Mouse (Mus musculus): ENCODE measurements around the gene Frem2. TPM values are rescaled to one million over a fixed set of nuclear protein-coding genes. Genes with fewer than 3 reads are reported as not detected.

Frem2 gene
- 7.8 and 7.9 TPM in 2 replicates for total RNA-seq (2014; rRNA removed)
- polyA plus RNA-seq (2015; fragmentation: Nextera tagmentation; extraction: Ambion mirVana), result 1.1 and 1.5 TPM in 2 replicates

DNA sequence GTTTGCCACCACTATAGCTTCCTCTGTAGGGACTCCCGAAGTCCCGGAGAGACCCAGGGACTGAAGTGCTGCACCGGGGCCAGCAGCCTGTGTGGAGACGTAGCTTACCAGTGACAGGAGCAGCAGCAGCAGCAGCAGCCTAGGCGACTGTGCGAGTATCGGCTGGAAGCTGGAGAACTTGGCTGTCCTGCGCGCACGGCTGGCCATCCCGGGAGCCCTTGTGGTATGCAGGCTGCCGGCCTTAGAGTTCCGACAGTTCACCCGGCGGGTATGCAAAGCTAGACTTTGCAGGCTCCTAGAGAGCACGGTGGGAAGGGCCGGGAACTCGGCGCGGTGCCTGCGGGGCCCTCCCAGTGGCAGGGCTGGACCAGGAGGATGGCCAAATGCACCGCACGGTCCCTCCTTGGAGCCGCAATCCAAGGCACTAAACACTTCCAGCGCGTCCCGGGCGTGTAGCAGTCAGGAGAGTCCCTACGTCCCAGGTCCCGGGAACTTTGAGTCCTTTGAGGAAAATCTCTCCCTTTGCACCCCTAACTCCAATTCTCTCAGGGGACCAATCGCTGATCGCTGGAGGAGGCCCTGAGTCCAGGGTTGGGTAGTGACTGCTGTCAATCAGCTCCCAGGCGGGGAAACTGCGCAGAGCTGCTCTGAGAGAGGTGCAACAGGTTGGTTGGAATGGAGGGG, at the start of gene Frem2:
Frem2 (minus strand) TSS at position 478 of the 684 bp plus-strand sequence.
- no peak for TF ChIP-seq CTCF (IDR thresholded peaks at IDR 0.05; ENCODE audit: low read depth)
- WGBS, result under 1% methylated on average over 34 of the region's 34 CpGs
- ATAC-seq (peak; percentile 98), DNase-seq (peak; percentile 84)
- Histone ChIP-seq H3K9me3 (ENCODE audit: low read length) (peaks cover 5% of the 10 kb centered on the region; the same call in 1 of the 2 replicates), H3K4me1 (ENCODE audit: insufficient read depth) (no peaks in the 10 kb centered on the region), H3K9ac (peak within 1 kb of the TSS; percentile 50), H3K4me2 (ENCODE audit: low read depth) (peak within 1 kb of the TSS; percentile 100), H3K4me3 (ENCODE audit: low read depth, low read length) (peak within 1 kb of the TSS; percentile 52), H3K36me3 (ENCODE audit: insufficient read depth) (no peaks in the 10 kb centered on the region), H3K27me3 (ENCODE audit: insufficient read depth, low read length) (0 out of 2 replicates have a peak, but pooled peaks cover 11% of the 10 kb centered on the region), H3K27ac (ENCODE audit: low read depth, low read length) (no peak within 1 kb of the TSS)

DNA sequence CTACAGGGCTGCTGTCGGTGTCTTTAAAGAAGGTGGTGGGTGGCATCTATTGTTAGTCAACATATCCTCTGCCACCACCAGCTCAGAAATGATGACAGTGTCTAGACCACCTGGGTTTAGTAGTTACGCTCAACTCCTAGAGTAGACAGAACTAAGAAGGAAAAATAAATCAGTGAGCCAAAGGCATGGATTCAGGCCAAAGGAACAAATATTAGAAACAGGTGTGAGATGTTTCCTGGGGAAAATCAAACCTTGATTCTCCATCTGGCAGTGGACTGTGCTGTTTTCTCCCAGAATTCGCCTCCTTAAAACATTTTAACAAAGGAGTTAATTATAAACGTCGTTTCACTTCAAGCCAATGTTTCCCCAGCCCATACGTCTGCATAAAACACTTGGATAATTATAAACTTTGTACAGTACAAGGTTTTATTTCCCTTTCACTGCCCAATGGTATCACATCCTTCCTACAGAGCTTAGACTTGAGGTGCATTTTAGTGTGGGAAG, 48.9 kb upstream of the Frem2 start:
- DNase-seq (no peak), ATAC-seq (no peak)
- WGBS, result 35% methylated on average over 6 of the region's 6 CpGs
- no peaks in the 10 kb centered on the region for H3K36me3 ChIP-seq (ENCODE audit: insufficient read depth)
- no peak overlapping the region for H3K9ac ChIP-seq
- H3K9me3 ChIP-seq (ENCODE audit: low read length), result no peaks in the 10 kb centered on the region
- H3K4me3 ChIP-seq (ENCODE audit: low read depth, low read length), result no peak overlapping the region
- no peak overlapping the region for H3K27ac ChIP-seq (ENCODE audit: low read depth, low read length)
- no peak for TF ChIP-seq CTCF (IDR thresholded peaks at IDR 0.05; ENCODE audit: low read depth)
- no peak overlapping the region for H3K4me2 ChIP-seq (ENCODE audit: low read depth)
- no peaks in the 10 kb centered on the region for H3K27me3 ChIP-seq (ENCODE audit: insufficient read depth, low read length)
- H3K4me1 ChIP-seq (ENCODE audit: insufficient read depth), result no peaks in the 10 kb centered on the region; the same call in 1 of the 2 replicates

DNA sequence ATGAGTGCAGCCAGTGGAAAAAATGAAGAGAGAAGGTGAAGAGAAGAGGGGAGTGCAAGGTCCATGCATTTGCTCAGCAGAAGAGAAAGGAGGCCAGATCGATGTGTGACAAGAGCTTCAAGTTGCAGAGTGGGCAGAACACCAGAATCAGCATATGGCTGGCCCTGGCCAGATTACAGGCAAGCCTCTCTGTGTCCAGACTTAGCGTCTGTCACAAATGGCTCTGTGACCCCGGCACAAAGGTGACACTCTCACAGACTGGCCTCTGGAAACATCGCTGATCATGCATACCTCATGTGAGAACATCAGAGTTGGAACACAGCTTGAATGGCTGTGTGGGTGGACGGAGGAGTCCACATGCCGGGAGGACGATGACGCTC, 46.0 kb upstream of the Frem2 start:
- DNase-seq, result no peak
- TF ChIP-seq CTCF (IDR thresholded peaks at IDR 0.05; ENCODE audit: low read depth), result no peak
- no peak overlapping the region for H3K4me2 ChIP-seq (ENCODE audit: low read depth)

DNA sequence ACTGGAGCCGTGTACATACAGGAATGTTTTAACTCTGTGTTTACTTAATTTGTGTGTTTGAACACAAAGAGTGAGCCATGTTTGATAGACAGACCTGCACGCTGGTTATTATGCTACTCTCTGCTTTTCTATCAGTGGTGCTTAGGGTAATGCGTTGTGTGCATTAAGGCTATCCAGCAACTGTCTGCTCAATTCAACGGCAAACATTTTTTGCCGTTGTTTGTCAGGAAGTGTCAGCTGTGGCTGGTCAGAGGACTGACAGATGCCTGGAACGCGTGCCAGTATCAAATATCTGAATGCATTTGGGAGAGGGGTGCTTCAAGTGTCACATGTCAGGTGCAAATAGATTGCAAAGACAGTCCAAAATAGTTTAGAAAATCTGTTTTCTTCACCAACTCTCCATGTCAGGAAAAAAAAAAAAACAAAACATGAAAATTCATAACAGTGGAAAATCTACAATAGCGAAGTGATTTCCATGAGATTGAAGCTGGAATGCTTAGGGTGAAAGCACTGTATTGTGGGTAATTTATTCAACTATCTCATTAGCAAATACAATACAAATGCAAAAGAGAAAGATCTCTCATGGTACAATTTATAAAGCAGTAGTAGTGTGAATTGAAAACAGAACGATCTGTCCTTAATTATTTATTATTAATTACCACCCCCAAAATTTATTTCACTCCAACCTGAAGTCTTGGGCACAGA, 45.4 kb upstream of the Frem2 start:
- Histone ChIP-seq H3K9ac (no peak overlapping the region), H3K27ac (ENCODE audit: low read depth, low read length) (peak overlapping the region; percentile 36; the same call in 1 of the 2 replicates), H3K27me3 (ENCODE audit: insufficient read depth, low read length) (no peaks in the 10 kb centered on the region), H3K4me2 (ENCODE audit: low read depth) (no peak overlapping the region), H3K4me1 (ENCODE audit: insufficient read depth) (no peaks in the 10 kb centered on the region; the same call in 1 of the 2 replicates), H3K4me3 (ENCODE audit: low read depth, low read length) (no peak overlapping the region), H3K36me3 (ENCODE audit: insufficient read depth) (no peaks in the 10 kb centered on the region), H3K9me3 (ENCODE audit: low read length) (no peaks in the 10 kb centered on the region)
- WGBS, result 17% methylated on average over 9 of the region's 9 CpGs
- no peak for TF ChIP-seq CTCF (IDR thresholded peaks at IDR 0.05; ENCODE audit: low read depth)
- peak; percentile 58; the same call in 1 of the 2 replicates for ATAC-seq
- DNase-seq, result no peak

More for the DNA sequence above, 46.0 kb upstream of the Frem2 start:
- Histone ChIP-seq H3K27me3 (ENCODE audit: insufficient read depth, low read length) (no peaks in the 10 kb centered on the region), H3K9ac (no peak overlapping the region), H3K4me3 (ENCODE audit: low read depth, low read length) (no peak overlapping the region), H3K36me3 (ENCODE audit: insufficient read depth) (no peaks in the 10 kb centered on the region), H3K4me1 (ENCODE audit: insufficient read depth) (no peaks in the 10 kb centered on the region; the same call in 1 of the 2 replicates), H3K9me3 (ENCODE audit: low read length) (no peaks in the 10 kb centered on the region), H3K27ac (ENCODE audit: low read depth, low read length) (0 out of 2 replicates have a peak overlapping the region, but pooled peaks have one; percentile 31)
- ATAC-seq, result no peak; the same call in 1 of the 2 replicates
- 53% methylated on average over 8 of the region's 8 CpGs for WGBS

DNA sequence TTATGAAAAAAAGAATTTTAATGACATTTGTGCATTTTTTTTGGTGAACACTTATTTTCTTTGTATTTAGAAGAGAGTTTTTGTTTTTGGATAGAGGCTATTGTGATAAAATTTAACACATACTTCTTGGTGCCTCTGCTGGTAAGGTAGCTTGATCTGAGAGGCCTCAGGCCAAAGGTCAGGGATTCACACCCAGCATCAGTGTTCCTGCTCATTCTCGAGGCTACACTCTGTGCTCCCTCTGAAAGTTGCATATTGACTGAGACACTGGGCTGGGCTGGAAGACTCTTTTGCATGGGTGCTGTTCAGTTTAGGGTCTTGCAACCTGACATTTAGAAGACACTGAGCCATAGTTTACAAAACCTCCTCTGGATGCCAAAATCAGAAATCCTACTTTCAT, 44.8 kb upstream of the Frem2 start:
- no peak overlapping the region for H3K4me3 ChIP-seq (ENCODE audit: low read depth, low read length)
- DNase-seq, result no peak
- no peaks in the 10 kb centered on the region for H3K36me3 ChIP-seq (ENCODE audit: insufficient read depth)
- H3K4me2 ChIP-seq (ENCODE audit: low read depth), result no peak overlapping the region
- no peak overlapping the region for H3K9ac ChIP-seq
- TF ChIP-seq CTCF (IDR thresholded peaks at IDR 0.05; ENCODE audit: low read depth), result no peak
- no peaks in the 10 kb centered on the region for H3K27me3 ChIP-seq (ENCODE audit: insufficient read depth, low read length)
- WGBS, result 53% methylated on average over 1 of the region's 1 CpGs
- no peaks in the 10 kb centered on the region for H3K9me3 ChIP-seq (ENCODE audit: low read length)
- no peak for ATAC-seq
- peak overlapping the region; percentile 36; the same call in 1 of the 2 replicates for H3K27ac ChIP-seq (ENCODE audit: low read depth, low read length)
- no peaks in the 10 kb centered on the region; the same call in 1 of the 2 replicates for H3K4me1 ChIP-seq (ENCODE audit: insufficient read depth)

DNA sequence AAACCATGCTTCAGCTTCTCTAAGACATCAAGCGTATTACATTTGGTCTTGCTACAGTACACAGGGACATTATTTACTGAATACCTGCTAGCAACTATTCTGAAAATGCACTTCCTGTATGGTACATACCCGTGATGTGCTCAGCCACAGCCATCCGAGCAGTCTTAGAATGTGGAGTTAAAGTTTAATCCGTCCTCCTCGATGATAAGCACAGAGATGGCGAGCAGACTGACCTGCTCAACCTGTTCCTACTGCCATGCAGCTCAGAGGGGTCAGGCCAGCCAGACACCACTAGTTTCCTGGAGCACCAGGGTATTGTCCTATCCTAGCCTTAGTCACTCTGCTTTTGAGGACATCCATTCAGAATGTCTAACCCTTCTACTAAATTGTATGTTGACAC, 30.6 kb upstream of the Frem2 start:
- Histone ChIP-seq H3K27me3 (ENCODE audit: insufficient read depth, low read length) (no peaks in the 10 kb centered on the region), H3K27ac (ENCODE audit: low read depth, low read length) (no peak overlapping the region), H3K4me1 (ENCODE audit: insufficient read depth) (no peaks in the 10 kb centered on the region), H3K4me2 (ENCODE audit: low read depth) (no peak overlapping the region), H3K9ac (no peak overlapping the region), H3K36me3 (ENCODE audit: insufficient read depth) (no peaks in the 10 kb centered on the region), H3K4me3 (ENCODE audit: low read depth, low read length) (no peak overlapping the region), H3K9me3 (ENCODE audit: low read length) (no peaks in the 10 kb centered on the region)
- TF ChIP-seq CTCF (IDR thresholded peaks at IDR 0.05; ENCODE audit: low read depth), result no peak
- no peak for DNase-seq
- WGBS, result 89% methylated on average over 6 of the region's 6 CpGs
- ATAC-seq, result no peak

DNA sequence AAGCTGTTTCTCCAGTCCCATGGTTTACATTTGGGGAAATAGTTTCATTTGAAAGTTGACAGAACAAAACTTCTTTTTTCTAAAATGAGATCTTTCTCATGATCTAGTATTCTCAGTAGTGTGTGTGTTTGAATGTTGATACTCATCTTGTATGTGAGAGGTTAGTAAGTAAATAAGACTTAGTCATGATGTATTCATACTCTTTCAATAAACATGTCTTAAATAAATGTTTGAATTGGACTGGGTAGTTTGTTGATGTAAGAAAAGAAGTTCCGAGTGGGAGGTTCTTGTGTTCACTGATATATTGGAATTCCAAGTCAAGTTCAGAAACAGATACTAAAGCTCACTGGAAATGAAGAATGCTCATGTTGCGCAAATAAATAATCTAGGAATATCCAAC, 25.1 kb upstream of the Frem2 start:
- WGBS, result 83% methylated on average over 2 of the region's 2 CpGs
- DNase-seq, result no peak
- no peak overlapping the region for H3K27ac ChIP-seq (ENCODE audit: low read depth, low read length)
- no peak overlapping the region for H3K9ac ChIP-seq
- no peaks in the 10 kb centered on the region for H3K4me1 ChIP-seq (ENCODE audit: insufficient read depth)
- no peaks in the 10 kb centered on the region for H3K9me3 ChIP-seq (ENCODE audit: low read length)
- H3K36me3 ChIP-seq (ENCODE audit: insufficient read depth), result no peaks in the 10 kb centered on the region
- ATAC-seq, result no peak
- TF ChIP-seq CTCF (IDR thresholded peaks at IDR 0.05; ENCODE audit: low read depth), result no peak
- H3K4me3 ChIP-seq (ENCODE audit: low read depth, low read length), result no peak overlapping the region
- H3K27me3 ChIP-seq (ENCODE audit: insufficient read depth, low read length), result no peaks in the 10 kb centered on the region
- H3K4me2 ChIP-seq (ENCODE audit: low read depth), result no peak overlapping the region
